Mouse (Mus musculus): ENCODE measurements at regions not wholly inside any gene's neighbourhood (a gene's known extent, or its start where the extent isn't known, plus 50 kb on each side); places are given as distances from the start of the nearest gene placed in this dataset.

- ATAC-seq (replicated peaks; ENCODE audit: low read depth, poor library complexity, severe bottlenecking), result no peak
Measured at GRCm38 (mm10) chr16:51664325-51664724, 366.7 kb upstream of the Cblb start.

- no peak for ATAC-seq (replicated peaks; ENCODE audit: low read depth, poor library complexity, severe bottlenecking)
Measured at GRCm38 (mm10) chr16:51675101-51675500, 355.9 kb upstream of the Cblb start.

GRCm38 (mm10) chr16:51675988-51676387 is 355.0 kb upstream of the Cblb start:
- no peak for ATAC-seq (replicated peaks; ENCODE audit: low read depth, poor library complexity, severe bottlenecking)

- no peak for ATAC-seq (replicated peaks; ENCODE audit: low read depth, poor library complexity, severe bottlenecking)
Measured at GRCm38 (mm10) chr16:51690861-51691260, 340.2 kb upstream of the Cblb start.

GRCm38 (mm10) chr16:51705026-51705425 is 326.0 kb upstream of the Cblb start:
- no peak for ATAC-seq (replicated peaks; ENCODE audit: low read depth, poor library complexity, severe bottlenecking)

GRCm38 (mm10) chr16:51718695-51719094 is 312.3 kb upstream of the Cblb start:
- no peak for ATAC-seq (replicated peaks; ENCODE audit: low read depth, poor library complexity, severe bottlenecking)

- no peak for ATAC-seq (replicated peaks; ENCODE audit: low read depth, poor library complexity, severe bottlenecking)
Measured at GRCm38 (mm10) chr16:51719637-51720036, 311.4 kb upstream of the Cblb start.

GRCm38 (mm10) chr16:51722682-51723081 is 308.3 kb upstream of the Cblb start:
- no peak for ATAC-seq (replicated peaks; ENCODE audit: low read depth, poor library complexity, severe bottlenecking)

GRCm38 (mm10) chr16:51741875-51742274 is 289.1 kb upstream of the Cblb start:
- ATAC-seq (replicated peaks; ENCODE audit: low read depth, poor library complexity, severe bottlenecking), result no peak

- no peak for ATAC-seq (replicated peaks; ENCODE audit: low read depth, poor library complexity, severe bottlenecking)
Measured at GRCm38 (mm10) chr16:51751878-51752277, 279.1 kb upstream of the Cblb start.

GRCm38 (mm10) chr16:51758361-51759227 is 272.4 kb upstream of the Cblb start:
- ATAC-seq (replicated peaks; ENCODE audit: low read depth, poor library complexity, severe bottlenecking), result no peak

- ATAC-seq (replicated peaks; ENCODE audit: low read depth, poor library complexity, severe bottlenecking), result no peak
Measured at GRCm38 (mm10) chr16:51759228-51759647, 271.8 kb upstream of the Cblb start.

- peak; percentile 39 for ATAC-seq (replicated peaks; ENCODE audit: low read depth, poor library complexity, severe bottlenecking)
Measured at GRCm38 (mm10) chr16:51767556-51767955, 263.5 kb upstream of the Cblb start.

- no peak for ATAC-seq (replicated peaks; ENCODE audit: low read depth, poor library complexity, severe bottlenecking)
Measured at GRCm38 (mm10) chr16:51778920-51779319, 252.1 kb upstream of the Cblb start.

- ATAC-seq (replicated peaks; ENCODE audit: low read depth, poor library complexity, severe bottlenecking), result no peak
Measured at GRCm38 (mm10) chr16:51795003-51795402, 236.0 kb upstream of the Cblb start.

- ATAC-seq (replicated peaks; ENCODE audit: low read depth, poor library complexity, severe bottlenecking), result peak; percentile 42; the same call in 1 of the 2 replicates
Measured at GRCm38 (mm10) chr16:51807323-51807722, 223.7 kb upstream of the Cblb start.

- ATAC-seq (replicated peaks; ENCODE audit: low read depth, poor library complexity, severe bottlenecking), result 0 out of 2 replicates have a peak, but pooled peaks have one; percentile 8
Measured at GRCm38 (mm10) chr16:51809120-51809519, 221.9 kb upstream of the Cblb start.

GRCm38 (mm10) chr16:51811073-51811472 is 220.0 kb upstream of the Cblb start:
- ATAC-seq (replicated peaks; ENCODE audit: low read depth, poor library complexity, severe bottlenecking), result no peak

GRCm38 (mm10) chr16:51842770-51843169 is 188.3 kb upstream of the Cblb start:
- ATAC-seq (replicated peaks; ENCODE audit: low read depth, poor library complexity, severe bottlenecking), result no peak

GRCm38 (mm10) chr16:51845539-51845938 is 185.5 kb upstream of the Cblb start:
- no peak for ATAC-seq (replicated peaks; ENCODE audit: low read depth, poor library complexity, severe bottlenecking)

- ATAC-seq (replicated peaks; ENCODE audit: low read depth, poor library complexity, severe bottlenecking), result no peak
Measured at GRCm38 (mm10) chr16:51880711-51881110, 150.3 kb upstream of the Cblb start.

- no peak for ATAC-seq (replicated peaks; ENCODE audit: low read depth, poor library complexity, severe bottlenecking)
Measured at GRCm38 (mm10) chr16:51881127-51881526, 149.9 kb upstream of the Cblb start.

All from common myeloid progenitor, adult 5-6 weeks (primary cell).